Mouse (Mus musculus): ENCODE results near the gene Sumo2. TPM values are rescaled to one million over a fixed set of nuclear protein-coding genes. Genes with fewer than 3 reads are reported as not detected.

The Sumo2 gene
- polyA plus RNA-seq (2015; fragmentation: Illumina TruSeq; extraction: RNeasy Lipid Tissue Mini Kit (QIAGEN cat#74804); ENCODE audit: low read depth, low replicate concordance): 430 TPM

GRCm38 (mm10) chr11:115536038-115536681 is at the start of gene Sumo2:
Gene Sumo2 (minus strand): TSS chr11:115536276.

GRCm38 (mm10) chr11:115564064-115564809 is 28.2 kb upstream of the Sumo2 start, which contains the start of gene Nup85:
Gene Nup85 (plus strand): TSS chr11:115564434.

DNA sequence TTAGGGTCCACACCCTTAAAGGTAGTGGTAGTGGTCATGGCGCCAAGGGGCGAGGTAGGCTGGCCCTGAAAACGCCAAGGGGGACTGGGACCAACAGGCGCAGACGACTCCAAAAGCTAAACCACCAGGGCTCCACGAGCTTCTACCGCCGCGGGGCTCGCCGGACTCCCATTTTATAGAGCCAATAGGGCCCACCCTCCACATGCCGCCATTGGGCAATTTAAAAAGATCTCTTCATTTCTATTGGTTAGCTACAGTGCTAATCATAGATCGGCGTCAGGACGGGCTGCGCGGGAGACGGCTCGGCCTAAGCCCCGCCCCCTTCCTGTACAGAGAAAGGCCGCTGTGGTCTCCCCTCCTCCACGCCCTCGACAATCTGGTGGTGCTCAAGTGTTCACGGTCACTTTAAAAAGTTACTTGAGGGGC is 21.8 kb downstream of the Sumo2 start, which contains the start of gene Jpt1:
Gene Jpt1 (minus strand): TSS at position 150 of the 426 bp plus-strand sequence.

GRCm38 (mm10) chr11:115491356-115492083 is 44.6 kb downstream of the Sumo2 start, which contains the start of gene Nt5c:
Gene Nt5c (minus strand): TSS chr11:115491862.

DNA sequence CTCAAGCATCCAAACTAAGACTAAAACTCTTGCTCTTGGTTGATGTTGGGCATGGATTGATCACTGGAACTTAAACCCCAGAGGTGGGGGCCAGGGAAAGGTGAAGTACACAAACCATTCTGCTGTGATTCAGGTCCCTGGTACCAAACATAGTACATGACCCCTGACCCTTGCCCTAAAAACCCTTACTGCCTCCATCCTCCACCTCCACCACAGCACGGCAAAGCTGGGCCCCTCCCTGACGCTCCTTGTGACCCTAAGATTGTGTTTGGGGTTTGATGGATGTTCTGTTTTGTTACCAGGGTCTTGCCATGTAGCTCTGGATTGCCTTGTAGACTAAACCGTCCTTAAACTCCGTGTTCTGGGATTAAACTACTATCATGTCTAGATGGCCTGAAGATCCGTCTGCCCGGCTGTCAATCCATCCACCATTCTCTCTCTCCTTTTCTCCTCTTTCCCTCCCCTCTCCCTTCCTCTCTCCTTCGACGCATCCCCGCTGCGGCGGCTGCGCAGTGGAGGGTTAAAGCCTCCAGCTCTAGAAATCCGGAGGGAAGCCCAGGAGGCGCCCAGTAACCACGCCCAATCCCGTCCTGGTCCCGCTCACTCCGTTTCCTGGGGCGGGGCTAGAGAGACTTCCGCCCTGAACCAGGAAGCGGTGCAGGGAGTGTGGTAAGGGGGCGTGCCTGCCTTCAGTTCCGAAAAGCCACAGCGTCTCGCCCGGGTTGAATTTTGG is 60.9 kb downstream of the Sumo2 start, which contains the start of gene Armc7:
Gene Armc7 (plus strand): TSS at position 643 of the 733 bp plus-strand sequence.

Other genes starting within 250 kb of the Sumo2 start
- gene Fads6, start 238.6 kb downstream of the Sumo2 start, polyA plus RNA-seq (2015; fragmentation: Illumina TruSeq; extraction: RNeasy Lipid Tissue Mini Kit (QIAGEN cat#74804); ENCODE audit: low read depth, low replicate concordance): 19.8 TPM
- gene Otop2, start 229.1 kb downstream of the Sumo2 start, polyA plus RNA-seq (2015; fragmentation: Illumina TruSeq; extraction: RNeasy Lipid Tissue Mini Kit (QIAGEN cat#74804); ENCODE audit: low read depth, low replicate concordance): 0.85 TPM
- gene Ush1g, start 214.2 kb downstream of the Sumo2 start, polyA plus RNA-seq (2015; fragmentation: Illumina TruSeq; extraction: RNeasy Lipid Tissue Mini Kit (QIAGEN cat#74804); ENCODE audit: low read depth, low replicate concordance): 0.39 TPM
- not detected for gene Otop3, start 201.5 kb downstream of the Sumo2 start, polyA plus RNA-seq (2015; fragmentation: Illumina TruSeq; extraction: RNeasy Lipid Tissue Mini Kit (QIAGEN cat#74804); ENCODE audit: low read depth, low replicate concordance)
- gene Hid1, start 168.5 kb downstream of the Sumo2 start, polyA plus RNA-seq (2015; fragmentation: Illumina TruSeq; extraction: RNeasy Lipid Tissue Mini Kit (QIAGEN cat#74804); ENCODE audit: low read depth, low replicate concordance): 75.8 TPM
- gene Cdr2l, start 154.4 kb downstream of the Sumo2 start, polyA plus RNA-seq (2015; fragmentation: Illumina TruSeq; extraction: RNeasy Lipid Tissue Mini Kit (QIAGEN cat#74804); ENCODE audit: low read depth, low replicate concordance): 13.6 TPM
- 127 TPM for gene Mrpl58, start 132.5 kb downstream of the Sumo2 start, polyA plus RNA-seq (2015; fragmentation: Illumina TruSeq; extraction: RNeasy Lipid Tissue Mini Kit (QIAGEN cat#74804); ENCODE audit: low read depth, low replicate concordance)
- gene Atp5h, start 116.3 kb downstream of the Sumo2 start, polyA plus RNA-seq (2015; fragmentation: Illumina TruSeq; extraction: RNeasy Lipid Tissue Mini Kit (QIAGEN cat#74804); ENCODE audit: low read depth, low replicate concordance): 1,061 TPM
- 73.5 TPM for gene Kctd2, start 116.1 kb downstream of the Sumo2 start, polyA plus RNA-seq (2015; fragmentation: Illumina TruSeq; extraction: RNeasy Lipid Tissue Mini Kit (QIAGEN cat#74804); ENCODE audit: low read depth, low replicate concordance)
- gene Trim80, start 95.7 kb downstream of the Sumo2 start, polyA plus RNA-seq (2015; fragmentation: Illumina TruSeq; extraction: RNeasy Lipid Tissue Mini Kit (QIAGEN cat#74804); ENCODE audit: low read depth, low replicate concordance): not detected
- gene Slc16a5, start 73.8 kb downstream of the Sumo2 start, polyA plus RNA-seq (2015; fragmentation: Illumina TruSeq; extraction: RNeasy Lipid Tissue Mini Kit (QIAGEN cat#74804); ENCODE audit: low read depth, low replicate concordance): not detected
- gene Armc7, start 60.6 kb downstream of the Sumo2 start, polyA plus RNA-seq (2015; fragmentation: Illumina TruSeq; extraction: RNeasy Lipid Tissue Mini Kit (QIAGEN cat#74804); ENCODE audit: low read depth, low replicate concordance): 9.9 TPM
- gene Nt5c, start 44.4 kb downstream of the Sumo2 start, polyA plus RNA-seq (2015; fragmentation: Illumina TruSeq; extraction: RNeasy Lipid Tissue Mini Kit (QIAGEN cat#74804); ENCODE audit: low read depth, low replicate concordance): 93.6 TPM
- gene Jpt1, start 21.9 kb downstream of the Sumo2 start, polyA plus RNA-seq (2015; fragmentation: Illumina TruSeq; extraction: RNeasy Lipid Tissue Mini Kit (QIAGEN cat#74804); ENCODE audit: low read depth, low replicate concordance): 108 TPM
- 49.1 TPM for gene Nup85, start 28.2 kb upstream of the Sumo2 start, polyA plus RNA-seq (2015; fragmentation: Illumina TruSeq; extraction: RNeasy Lipid Tissue Mini Kit (QIAGEN cat#74804); ENCODE audit: low read depth, low replicate concordance)
- gene Mrps7, start 67.6 kb upstream of the Sumo2 start, polyA plus RNA-seq (2015; fragmentation: Illumina TruSeq; extraction: RNeasy Lipid Tissue Mini Kit (QIAGEN cat#74804); ENCODE audit: low read depth, low replicate concordance): 69.8 TPM
- gene Gga3, start 67.8 kb upstream of the Sumo2 start, polyA plus RNA-seq (2015; fragmentation: Illumina TruSeq; extraction: RNeasy Lipid Tissue Mini Kit (QIAGEN cat#74804); ENCODE audit: low read depth, low replicate concordance): 44.8 TPM
- gene Mif4gd, start 76.7 kb upstream of the Sumo2 start, polyA plus RNA-seq (2015; fragmentation: Illumina TruSeq; extraction: RNeasy Lipid Tissue Mini Kit (QIAGEN cat#74804); ENCODE audit: low read depth, low replicate concordance): 27.5 TPM
- gene Slc25a19, start 92.0 kb upstream of the Sumo2 start, polyA plus RNA-seq (2015; fragmentation: Illumina TruSeq; extraction: RNeasy Lipid Tissue Mini Kit (QIAGEN cat#74804); ENCODE audit: low read depth, low replicate concordance): 64.2 TPM
- 134 TPM for gene Grb2, start 172.3 kb upstream of the Sumo2 start, polyA plus RNA-seq (2015; fragmentation: Illumina TruSeq; extraction: RNeasy Lipid Tissue Mini Kit (QIAGEN cat#74804); ENCODE audit: low read depth, low replicate concordance)
- gene Tmem94, start 229.2 kb upstream of the Sumo2 start, polyA plus RNA-seq (2015; fragmentation: Illumina TruSeq; extraction: RNeasy Lipid Tissue Mini Kit (QIAGEN cat#74804); ENCODE audit: low read depth, low replicate concordance): 27.0 TPM